ENCODE assay signal across 8 mouse cellular contexts in genomic region chr7:131553771-131554175, GRCm38 (mm10). TPM values are rescaled to one million over a fixed set of nuclear protein-coding genes. Genes with fewer than 3 reads are reported as not detected.
DNase-seq lines count a peak whose midpoint lies in the region; ATAC-seq and TF ChIP-seq lines count a peak whose summit lies in the region.

No protein-coding gene starts in this region.

- TF ChIP-seq EP300 in lung, postnatal 0 days (IDR thresholded peaks at IDR 0.05), result no peak

- H3K4me1 ChIP-seq in E14TG2a.4 (replicated peaks; ENCODE audit: low read depth, low read length), result peaks cover 70% of the 10 kb centered on the region
- H3K4me1 ChIP-seq in forebrain, embryonic 10.5 days, result peaks cover 48% of the 10 kb centered on the region
- peaks cover 12% of the 10 kb centered on the region for H3K4me1 ChIP-seq in intestine, embryonic 16.5 days (ENCODE audit: control insufficient read depth, insufficient read depth, low read length)
- peaks cover 7% of the 10 kb centered on the region for H3K4me1 ChIP-seq in lung, postnatal 0 days (ENCODE audit: insufficient read depth, low read depth, low read length)

- WGBS in forebrain, embryonic 10.5 days, result under 1% methylated on average over 39 of the region's 39 CpGs
- WGBS in intestine, embryonic 16.5 days, result under 1% methylated on average over 39 of the region's 39 CpGs
- 1% methylated on average over 29 of the region's 39 CpGs for WGBS in lung, postnatal 0 days

- no peak for TF ChIP-seq CTCF in E14TG2a.4 (conservative IDR thresholded peaks at IDR 0.05; ENCODE audit: low read length)
- TF ChIP-seq CTCF in lung, postnatal 0 days (IDR thresholded peaks at IDR 0.05), result no peak

- no peaks in the 10 kb centered on the region for H3K9me3 ChIP-seq in E14TG2a.4 (ENCODE audit: low read length)
- no peaks in the 10 kb centered on the region for H3K9me3 ChIP-seq in forebrain, embryonic 10.5 days
- no peaks in the 10 kb centered on the region for H3K9me3 ChIP-seq in intestine, embryonic 16.5 days (ENCODE audit: control insufficient read depth, low read length)
- no peaks in the 10 kb centered on the region for H3K9me3 ChIP-seq in lung, postnatal 0 days (ENCODE audit: low read length)

- peak; percentile 64 for ATAC-seq in intestine, embryonic 16.5 days
- peak; percentile 72 for ATAC-seq in lung, postnatal 0 days
- no peak for ATAC-seq in erythroid progenitor cell, adult 5-6 weeks (replicated peaks; ENCODE audit: low FRiP score, poor library complexity, severe bottlenecking)

- peaks cover 95% of the 10 kb centered on the region for H3K27me3 ChIP-seq in E14TG2a.4 (ENCODE audit: insufficient read depth, low read length)
- peaks cover 100% of the 10 kb centered on the region for H3K27me3 ChIP-seq in forebrain, embryonic 10.5 days (ENCODE audit: poor library complexity, severe bottlenecking)
- peaks cover 93% of the 10 kb centered on the region for H3K27me3 ChIP-seq in intestine, embryonic 16.5 days (replicated peaks; ENCODE audit: control insufficient read depth, insufficient read depth, low read length)
- H3K27me3 ChIP-seq in lung, postnatal 0 days (replicated peaks; ENCODE audit: insufficient read depth, low read length), result peaks cover 90% of the 10 kb centered on the region
- peaks cover 3% of the 10 kb centered on the region; the same call in 1 of the 2 replicates for H3K27me3 ChIP-seq in splenic B cell, adult 2 months (ENCODE audit: control insufficient read depth, insufficient read depth, low read length, poor library complexity, severe bottlenecking)

- intact Hi-C loops in left cerebral cortex, postnatal 25 days (cut with DNase I), result no loop called here

- DNase-seq in A20 (ENCODE audit: low read depth, low spot score), result peak; percentile 87
- peak; percentile 73 for DNase-seq in forebrain, embryonic 10.5 days (ENCODE audit: extremely low spot score, low spot score)
- peak; percentile 45 for DNase-seq in lung, postnatal 0 days (ENCODE audit: low spot score)
- DNase-seq in splenic B cell, adult 2 months (ENCODE audit: low read depth, low spot score), result peak; percentile 66
- DNase-seq in left cerebral cortex, postnatal 25 days (ENCODE audit: low spot score in 2 of 2), result no peak

- peak overlapping the region; percentile 42; the same call in 1 of the 2 replicates for H3K27ac ChIP-seq in forebrain, embryonic 10.5 days
- H3K27ac ChIP-seq in intestine, embryonic 16.5 days (ENCODE audit: low read length), result no peak overlapping the region
- H3K27ac ChIP-seq in lung, postnatal 0 days (ENCODE audit: low read length), result no peak overlapping the region

- no peaks in the 10 kb centered on the region for H3K36me3 ChIP-seq in E14TG2a.4 (ENCODE audit: insufficient read depth, low read length)
- no peaks in the 10 kb centered on the region for H3K36me3 ChIP-seq in forebrain, embryonic 10.5 days (replicated peaks)
- no peaks in the 10 kb centered on the region for H3K36me3 ChIP-seq in intestine, embryonic 16.5 days (ENCODE audit: control insufficient read depth, insufficient read depth, low read length)
- H3K36me3 ChIP-seq in lung, postnatal 0 days (ENCODE audit: insufficient read depth, low read length), result no peaks in the 10 kb centered on the region
- no peaks in the 10 kb centered on the region for H3K36me3 ChIP-seq in splenic B cell, adult 2 months (ENCODE audit: control insufficient read depth, insufficient read depth, low read length, poor library complexity, severe bottlenecking)

- H3K4me3 ChIP-seq in E14TG2a.4 (replicated peaks; ENCODE audit: low read length), result peak overlapping the region; percentile 72
- H3K4me3 ChIP-seq in forebrain, embryonic 10.5 days, result peak overlapping the region; percentile 53
- peak overlapping the region; percentile 38 for H3K4me3 ChIP-seq in intestine, embryonic 16.5 days (ENCODE audit: low read length)
- H3K4me3 ChIP-seq in lung, postnatal 0 days (ENCODE audit: low read depth, low read length), result peak overlapping the region; percentile 29

- H3K4me2 ChIP-seq in intestine, embryonic 16.5 days (ENCODE audit: low read depth, low read length), result peak overlapping the region; percentile 50
- peak overlapping the region; percentile 51 for H3K4me2 ChIP-seq in lung, postnatal 0 days (replicated peaks; ENCODE audit: low read depth, low read length)

- no peak overlapping the region for H3K9ac ChIP-seq in intestine, embryonic 16.5 days (ENCODE audit: low read depth, low read length)
- no peak overlapping the region for H3K9ac ChIP-seq in lung, postnatal 0 days (replicated peaks; ENCODE audit: low read depth)

RNA-seq across cellular contexts. Expression of gene Hmx2, which starts 5.2 kb away (rescaled TPM):
- polyA plus RNA-seq in forebrain, embryonic 10.5 days (2016; fragmentation: Nextera tagmentation; extraction: Ambion mirVana), result 0.12 TPM in 1 of 2 replicates, not detected in the other
- 0.39 and 0.68 TPM in 2 replicates for polyA plus RNA-seq in intestine, embryonic 16.5 days (2015; fragmentation: Nextera tagmentation; extraction: Ambion mirVana)
- not detected in 2 replicates for polyA plus RNA-seq in lung, postnatal 0 days (2015; fragmentation: Nextera tagmentation; extraction: Ambion mirVana)
- total RNA-seq in left cerebral cortex, postnatal 25 days (2021), result not detected
- total RNA-seq in erythroid progenitor cell, adult 5-6 weeks (2015; ENCODE audit: low replicate concordance), result not detected in 2 replicates
- total RNA-seq in erythroid progenitor cell, adult 5-6 weeks (2017; ENCODE audit: low replicate concordance), result not detected in 2 replicates

RNA-seq across cellular contexts. Expression of gene Bub3, which starts 6.2 kb away (rescaled TPM):
- 314 and 328 TPM in 2 replicates for polyA plus RNA-seq in forebrain, embryonic 10.5 days (2016; fragmentation: Nextera tagmentation; extraction: Ambion mirVana)
- 162 and 193 TPM in 2 replicates for polyA plus RNA-seq in intestine, embryonic 16.5 days (2015; fragmentation: Nextera tagmentation; extraction: Ambion mirVana)
- polyA plus RNA-seq in lung, postnatal 0 days (2015; fragmentation: Nextera tagmentation; extraction: Ambion mirVana), result 92.6 and 101 TPM in 2 replicates
- 10 to 100 TPM; 61.5 to 62.7 TPM for total RNA-seq in left cerebral cortex, postnatal 25 days (2021)
- total RNA-seq in erythroid progenitor cell, adult 5-6 weeks (2015; ENCODE audit: low replicate concordance), result 177 and 201 TPM in 2 replicates
- 147 and 174 TPM in 2 replicates for total RNA-seq in erythroid progenitor cell, adult 5-6 weeks (2017; ENCODE audit: low replicate concordance)

RNA-seq across cellular contexts. Expression of gene Hmx3, which starts 11.1 kb away (rescaled TPM):
- polyA plus RNA-seq in forebrain, embryonic 10.5 days (2016; fragmentation: Nextera tagmentation; extraction: Ambion mirVana), result not detected in 2 replicates
- 0.53 and 0.54 TPM in 2 replicates for polyA plus RNA-seq in intestine, embryonic 16.5 days (2015; fragmentation: Nextera tagmentation; extraction: Ambion mirVana)
- not detected in 2 replicates for polyA plus RNA-seq in lung, postnatal 0 days (2015; fragmentation: Nextera tagmentation; extraction: Ambion mirVana)
- not detected for total RNA-seq in left cerebral cortex, postnatal 25 days (2021)
- total RNA-seq in erythroid progenitor cell, adult 5-6 weeks (2015; ENCODE audit: low replicate concordance), result not detected in 2 replicates
- total RNA-seq in erythroid progenitor cell, adult 5-6 weeks (2017; ENCODE audit: low replicate concordance), result not detected in 2 replicates

Comparison
In these comparisons a context has a peak if more than half of its experiments do, and no peak if none do; other contexts are left out.
1. DNase-seq: peak in A20 (single experiment), forebrain, embryonic 10.5 days (single experiment), lung, postnatal 0 days (single experiment) and splenic B cell, adult 2 months (single experiment); none in left cerebral cortex, postnatal 25 days (0 of 2).
2. Peak in every context shown above with its lines, with median percentiles within 50 percentile points of each other: H3K4me3 ChIP-seq.